Mouse (Mus musculus): Measurements from ENCODE around the gene 4930451I11Rik. TPM values are rescaled to one million over a fixed set of nuclear protein-coding genes. Genes with fewer than 3 reads are reported as not detected.

The 4930451I11Rik gene
- polyA plus RNA-seq, 1 experiment, result not detected

DNA sequence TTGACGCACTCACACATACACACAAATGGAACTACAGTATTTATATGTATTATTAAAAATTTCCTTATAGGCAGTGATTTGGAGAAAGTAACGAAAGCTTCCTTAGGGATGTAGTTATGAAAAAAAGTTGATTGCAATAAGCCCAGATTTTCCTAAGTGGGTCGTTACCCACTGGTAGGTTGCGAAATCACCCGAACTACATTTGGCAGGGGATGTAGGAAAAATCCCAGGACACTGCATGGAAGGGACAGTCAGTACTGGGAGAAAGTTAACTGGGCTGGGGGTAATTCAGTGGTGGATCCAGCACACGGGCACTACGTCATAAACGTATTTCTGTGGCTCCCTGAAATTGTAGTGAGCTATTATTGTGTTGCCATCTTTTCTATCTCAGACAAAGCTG is 14.9 kb downstream of the 4930451I11Rik start:
- Histone ChIP-seq H3K27ac (ENCODE audit: control insufficient read depth, insufficient read depth, low read depth, low read length, poor library complexity) (no peak overlapping the region), H3K4me1 (ENCODE audit: control insufficient read depth, insufficient read depth, low read length) (no peaks in the 10 kb centered on the region), H3K4me3 (replicated peaks; ENCODE audit: control insufficient read depth, low read depth, low read length) (no peak overlapping the region)
- TF ChIP-seq POLR2A (IDR thresholded peaks at IDR 0.05; ENCODE audit: borderline replicate concordance, control insufficient read depth, low read depth, low read length) (no peak), CTCF (IDR thresholded peaks at IDR 0.05; ENCODE audit: control insufficient read depth, insufficient read depth, low read length) (no peak)
- 68% methylated on average over 8 of the region's 8 CpGs for WGBS

GRCm38 (mm10) chr7:126815726-126816222 is 15.7 kb downstream of the 4930451I11Rik start:
- 70% methylated on average over 8 of the region's 8 CpGs for WGBS
- TF ChIP-seq POLR2A (IDR thresholded peaks at IDR 0.05; ENCODE audit: borderline replicate concordance, control insufficient read depth, low read depth, low read length) (no peak), CTCF (IDR thresholded peaks at IDR 0.05; ENCODE audit: control insufficient read depth, insufficient read depth, low read length) (no peak)

GRCm38 (mm10) chr7:126809723-126810369 is 21.6 kb downstream of the 4930451I11Rik start:
- TF ChIP-seq CTCF (IDR thresholded peaks at IDR 0.05; ENCODE audit: control insufficient read depth, insufficient read depth, low read length), result no peak
- no peak for TF ChIP-seq POLR2A (IDR thresholded peaks at IDR 0.05; ENCODE audit: borderline replicate concordance, control insufficient read depth, low read depth, low read length)
- WGBS, result 67% methylated on average over 5 of the region's 5 CpGs
- Histone ChIP-seq H3K4me3 (replicated peaks; ENCODE audit: control insufficient read depth, low read depth, low read length) (no peak overlapping the region), H3K4me1 (ENCODE audit: control insufficient read depth, insufficient read depth, low read length) (peaks cover 4% of the 10 kb centered on the region), H3K27ac (ENCODE audit: control insufficient read depth, insufficient read depth, low read depth, low read length, poor library complexity) (no peak overlapping the region)

More at GRCm38 (mm10) chr7:126815726-126816222, 15.7 kb downstream of the 4930451I11Rik start:
- Histone ChIP-seq H3K4me1 (ENCODE audit: control insufficient read depth, insufficient read depth, low read length) (no peaks in the 10 kb centered on the region), H3K27ac (ENCODE audit: control insufficient read depth, insufficient read depth, low read depth, low read length, poor library complexity) (no peak overlapping the region), H3K4me3 (replicated peaks; ENCODE audit: control insufficient read depth, low read depth, low read length) (no peak overlapping the region)

GRCm38 (mm10) chr7:126808703-126809455 is 22.6 kb downstream of the 4930451I11Rik start:
- H3K4me1 ChIP-seq (ENCODE audit: control insufficient read depth, insufficient read depth, low read length), result peaks cover 4% of the 10 kb centered on the region
- 0 out of 2 replicates have a peak overlapping the region, but pooled peaks have one; percentile 7 for H3K27ac ChIP-seq (ENCODE audit: control insufficient read depth, insufficient read depth, low read depth, low read length, poor library complexity)

GRCm38 (mm10) chr7:126807405-126807804 is 24.0 kb downstream of the 4930451I11Rik start:
- Histone ChIP-seq H3K4me3 (replicated peaks; ENCODE audit: control insufficient read depth, low read depth, low read length) (peak overlapping the region; percentile 2), H3K27ac (ENCODE audit: control insufficient read depth, insufficient read depth, low read depth, low read length, poor library complexity) (no peak overlapping the region), H3K4me1 (ENCODE audit: control insufficient read depth, insufficient read depth, low read length) (peaks cover 4% of the 10 kb centered on the region)
- TF ChIP-seq POLR2A (IDR thresholded peaks at IDR 0.05; ENCODE audit: borderline replicate concordance, control insufficient read depth, low read depth, low read length) (no peak), CTCF (IDR thresholded peaks at IDR 0.05; ENCODE audit: control insufficient read depth, insufficient read depth, low read length) (no peak)
- WGBS, result 61% methylated on average over 4 of the region's 4 CpGs

More at GRCm38 (mm10) chr7:126808703-126809455, 22.6 kb downstream of the 4930451I11Rik start:
- peak; percentile 46; the same call in 1 of the 2 replicates for TF ChIP-seq POLR2A (IDR thresholded peaks at IDR 0.05; ENCODE audit: borderline replicate concordance, control insufficient read depth, low read depth, low read length)
- TF ChIP-seq CTCF (IDR thresholded peaks at IDR 0.05; ENCODE audit: control insufficient read depth, insufficient read depth, low read length), result no peak
- H3K4me3 ChIP-seq (replicated peaks; ENCODE audit: control insufficient read depth, low read depth, low read length), result peak overlapping the region; percentile 71
- 1% methylated on average over 43 of the region's 43 CpGs for WGBS

GRCm38 (mm10) chr7:126806956-126807355 is 24.5 kb downstream of the 4930451I11Rik start:
- WGBS, result 70% methylated on average over 6 of the region's 6 CpGs
- H3K4me3 ChIP-seq (replicated peaks; ENCODE audit: control insufficient read depth, low read depth, low read length), result no peak overlapping the region
- no peak overlapping the region for H3K27ac ChIP-seq (ENCODE audit: control insufficient read depth, insufficient read depth, low read depth, low read length, poor library complexity)
- H3K4me1 ChIP-seq (ENCODE audit: control insufficient read depth, insufficient read depth, low read length), result peaks cover 4% of the 10 kb centered on the region
- TF ChIP-seq POLR2A (IDR thresholded peaks at IDR 0.05; ENCODE audit: borderline replicate concordance, control insufficient read depth, low read depth, low read length) (no peak), CTCF (IDR thresholded peaks at IDR 0.05; ENCODE audit: control insufficient read depth, insufficient read depth, low read length) (no peak)

DNA sequence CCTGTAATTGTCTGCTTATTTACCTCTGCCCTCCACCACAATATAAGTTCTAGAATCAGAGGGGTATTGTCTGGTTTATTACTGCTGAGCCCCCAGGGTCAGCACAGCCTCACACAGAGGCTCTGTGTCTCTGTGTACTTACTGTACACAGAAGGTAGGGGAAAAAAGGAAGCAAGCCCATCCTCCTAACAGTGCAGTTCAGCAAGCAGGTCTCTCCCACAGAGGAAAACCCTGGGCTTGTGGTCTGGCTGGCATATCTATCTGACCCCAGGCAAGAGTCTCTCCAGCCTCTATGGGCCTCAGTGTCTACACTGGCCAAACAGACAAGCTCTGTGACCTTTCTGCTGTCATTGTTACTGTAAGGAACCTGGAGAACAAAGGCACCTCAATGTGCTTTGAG is 27.7 kb downstream of the 4930451I11Rik start:
- no peak overlapping the region for H3K4me3 ChIP-seq (replicated peaks; ENCODE audit: control insufficient read depth, low read depth, low read length)
- TF ChIP-seq CTCF (IDR thresholded peaks at IDR 0.05; ENCODE audit: control insufficient read depth, insufficient read depth, low read length), result no peak
- TF ChIP-seq POLR2A (IDR thresholded peaks at IDR 0.05; ENCODE audit: borderline replicate concordance, control insufficient read depth, low read depth, low read length), result no peak
- peaks cover 4% of the 10 kb centered on the region; the same call in 1 of the 2 replicates for H3K4me1 ChIP-seq (ENCODE audit: control insufficient read depth, insufficient read depth, low read length)
- no peak overlapping the region for H3K27ac ChIP-seq (ENCODE audit: control insufficient read depth, insufficient read depth, low read depth, low read length, poor library complexity)

GRCm38 (mm10) chr7:126803181-126803580 is 28.3 kb downstream of the 4930451I11Rik start:
- H3K4me1 ChIP-seq (ENCODE audit: control insufficient read depth, insufficient read depth, low read length), result peaks cover 4% of the 10 kb centered on the region
- H3K27ac ChIP-seq (ENCODE audit: control insufficient read depth, insufficient read depth, low read depth, low read length, poor library complexity), result no peak overlapping the region
- 59% methylated on average over 6 of the region's 6 CpGs for WGBS
- no peak for TF ChIP-seq CTCF (IDR thresholded peaks at IDR 0.05; ENCODE audit: control insufficient read depth, insufficient read depth, low read length)
- TF ChIP-seq POLR2A (IDR thresholded peaks at IDR 0.05; ENCODE audit: borderline replicate concordance, control insufficient read depth, low read depth, low read length), result no peak
- H3K4me3 ChIP-seq (replicated peaks; ENCODE audit: control insufficient read depth, low read depth, low read length), result no peak overlapping the region

Measured in bone marrow, adult 2 months (tissue).